Mouse (Mus musculus) lung, postnatal 0 days (tissue): Measurements from ENCODE around the gene Them4.
"Not testable (repeated sequence)": the region's sequence is repeated elsewhere in the genome, so short reads cannot be mapped to it uniquely, and the experiment has no call there.

Experiments
- CTCF ChIP-seq: IDR thresholded peaks from 2 replicates; pipeline ENCODE4 v1.5.1; 2016; ENCODE audit warnings: antibody characterized with exemption, mild to moderate bottlenecking
- EP300 ChIP-seq: IDR thresholded peaks from 2 replicates; pipeline ENCODE4 v1.6.1; 2016; ENCODE audit warnings: antibody characterized with exemption, mild to moderate bottlenecking, control low read depth

- TF ChIP-seq CTCF, EP300: not testable (repeated sequence)
Measured at GRCm38 (mm10) chr3:94263736-94264135, 46.2 kb upstream of the Them4 start, which contains the start of gene Gm4778.
